Mouse (Mus musculus) forebrain, embryonic 13.5 days (tissue): ENCODE data around the gene Tlk2. TPM values are rescaled to one million over a fixed set of nuclear protein-coding genes. Genes with fewer than 3 reads are reported as not detected.
A peak's percentile ranks its signal among the peaks of the same experiment; 100 is the strongest.

Experiments
- ATAC-seq: fragments of 200-750 bp; cut with Nextera tagmentation; 2 replicates; pipeline ENCODE4 v1.8.0; 2017
- H3K27ac ChIP-seq: fragments of 300-500 bp; sonication (generic); 2 replicates; pipeline ENCODE4 v1.5.1; 2015; ENCODE audit warnings: inconsistent platforms, mild to moderate bottlenecking, moderate library complexity
- H3K27me3 ChIP-seq: fragments of 300-500 bp; sonication (generic); 2 replicates; pipeline ENCODE4 v1.6.1; 2015; ENCODE audit warnings: mild to moderate bottlenecking, inconsistent platforms
- H3K36me3 ChIP-seq: fragments of 300-500 bp; sonication (generic); 2 replicates; pipeline ENCODE4 v1.6.1; 2015; ENCODE audit warnings: mild to moderate bottlenecking, inconsistent platforms; ENCODE audit not compliant: poor library complexity, severe bottlenecking
- H3K4me1 ChIP-seq: fragments of 300-500 bp; sonication (generic); 2 replicates; pipeline ENCODE4 v1.6.1; 2015; ENCODE audit warnings: inconsistent platforms
- H3K4me2 ChIP-seq: fragments of 300-500 bp; sonication (generic); 2 replicates; pipeline ENCODE4 v1.6.1; 2015; ENCODE audit warnings: inconsistent platforms, mild to moderate bottlenecking, moderate library complexity
- H3K4me3 ChIP-seq: fragments of 300-500 bp; sonication (generic); 2 replicates; pipeline ENCODE4 v1.5.1; 2015; ENCODE audit warnings: mild to moderate bottlenecking, inconsistent platforms
- H3K9ac ChIP-seq: fragments of 300-500 bp; sonication (generic); 2 replicates; pipeline ENCODE4 v1.6.1; 2015; ENCODE audit warnings: mild to moderate bottlenecking, inconsistent platforms
- H3K9me3 ChIP-seq: fragments of 300-500 bp; sonication (generic); replicated peaks from 2 replicates; pipeline ENCODE4 v1.6.1; 2016; ENCODE audit warnings: inconsistent platforms
- WGBS: fragments of 180-500 bp; shearing (Covaris S2); methylation state at CpG from one replicate; pipeline ENCODE4 v1.1.7; 2015; 5-methylcytosine and 5-hydroxymethylcytosine counted together
- polyA plus RNA-seq: library from polyadenylated mRNA; unstranded; fragments of >200 nt; fragmentation: Nextera tagmentation; extraction: Ambion mirVana; gene quantifications from 2 replicates; pipeline ENCODE4 v1.2.1, GENCODE M21; 2015

The Tlk2 gene
- polyA plus RNA-seq, 1 experiment from 2014 or later = 21.0 TPM

- 48% methylated on average over 10 of the region's 10 CpGs for WGBS
- H3K27ac ChIP-seq = no peak overlapping the region
- H3K4me1 ChIP-seq = peaks cover 18% of the 10 kb centered on the region
- H3K4me3 ChIP-seq = no peak overlapping the region
- H3K4me2 ChIP-seq = no peak overlapping the region
- ATAC-seq = no peak
- no peaks in the 10 kb centered on the region for H3K9me3 ChIP-seq
- peaks cover 7% of the 10 kb centered on the region; the same call in 1 of the 2 replicates for H3K36me3 ChIP-seq
- no peaks in the 10 kb centered on the region for H3K27me3 ChIP-seq
- no peak overlapping the region for H3K9ac ChIP-seq
Observed at GRCm38 (mm10) chr11:105331732-105332131, 153.1 kb downstream of the Tlk2 start.

GRCm38 (mm10) chr11:105332468-105332867 is 153.9 kb downstream of the Tlk2 start:
- peak; percentile 25; the same call in 1 of the 2 replicates for ATAC-seq
- no peak overlapping the region for H3K9ac ChIP-seq

More at GRCm38 (mm10) chr11:105332468-105332867, 153.9 kb downstream of the Tlk2 start:
- no peak overlapping the region for H3K4me2 ChIP-seq
- no peak overlapping the region for H3K4me3 ChIP-seq
- 63% methylated on average over 8 of the region's 8 CpGs for WGBS
- H3K9me3 ChIP-seq = no peaks in the 10 kb centered on the region
- H3K4me1 ChIP-seq = peaks cover 18% of the 10 kb centered on the region
- peaks cover 7% of the 10 kb centered on the region; the same call in 1 of the 2 replicates for H3K36me3 ChIP-seq
- H3K27ac ChIP-seq = no peak overlapping the region
- H3K27me3 ChIP-seq = no peaks in the 10 kb centered on the region

Other genes with a start within 250 kb of the Tlk2 start
- gene Efcab3, start 115.2 kb upstream of the Tlk2 start, polyA plus RNA-seq = not detected in 2 replicates
- gene Mettl2, start 52.4 kb upstream of the Tlk2 start, polyA plus RNA-seq = 31.9 and 32.7 TPM in 2 replicates
- gene Gm10842, start 31.9 kb upstream of the Tlk2 start, polyA plus RNA-seq = not detected in 2 replicates
- gene Mrc2, start 113.8 kb downstream of the Tlk2 start, polyA plus RNA-seq = 4.5 and 6.3 TPM in 2 replicates